8 mouse cellular contexts compared by ENCODE assay signal in the genomic region with DNA sequence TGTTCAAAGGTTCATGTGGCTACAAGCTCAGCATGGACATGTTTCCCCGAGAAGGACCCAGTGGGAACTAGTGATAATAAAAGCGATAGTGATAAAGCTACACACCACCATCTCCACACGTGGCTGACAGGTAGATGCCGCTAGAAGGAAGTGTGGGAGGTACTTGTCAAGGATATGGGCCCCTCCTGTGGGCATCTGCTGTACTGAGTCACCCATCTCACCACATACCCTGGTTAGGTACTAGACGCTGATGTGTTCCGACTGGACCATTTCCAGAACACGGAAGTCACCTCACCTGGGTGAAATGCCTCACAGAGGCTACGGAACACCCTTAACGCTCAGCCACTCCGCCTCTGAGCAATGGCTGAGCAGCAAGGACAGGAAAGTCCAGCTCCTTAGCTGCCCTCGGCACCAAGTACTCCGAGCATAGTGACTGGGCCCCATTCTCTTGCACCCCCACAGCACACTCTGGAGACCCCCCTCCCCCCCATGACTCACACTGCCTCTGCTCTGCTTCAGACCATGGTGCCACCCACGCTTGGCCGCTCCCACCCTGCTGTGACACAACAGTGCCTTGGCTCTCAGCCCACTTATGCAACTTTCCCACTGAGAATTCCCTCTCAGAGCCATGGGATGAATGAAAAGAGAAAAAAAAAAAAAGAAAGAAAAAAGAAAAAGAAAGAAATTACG. TPM values are rescaled to one million over a fixed set of nuclear protein-coding genes. Genes with fewer than 3 reads are reported as not detected.
DNase-seq lines count a peak whose midpoint lies in the region; ATAC-seq lines count a peak whose summit lies in the region.
"Had no signal": no experiment of that assay in that cellular context is flagged by ENCODE, and none has a peak within 500 bp of the region (broad histone marks: within the 10 kb centered on the region; RNA-seq: fewer than 3 reads in every experiment).

No protein-coding gene starts in this region.

- H3K36me3 ChIP-seq in heart, embryonic 14.5 days (ENCODE audit: control insufficient read depth, insufficient read depth, low read length): peaks cover 46% of the 10 kb centered on the region
- H3K36me3 ChIP-seq: liver, embryonic 13.5 days had no signal

- H3K4me1 ChIP-seq in brown adipose tissue, adult 24 weeks (ENCODE audit: control insufficient read depth, insufficient read depth, insufficient read length, low read length): peaks cover 20% of the 10 kb centered on the region
- peaks cover 12 to 26% of the 10 kb centered on the region in 2 experiments for H3K4me1 ChIP-seq in heart, embryonic 14.5 days (ENCODE audit: control insufficient read depth in 2 of 2, insufficient read depth in 2 of 2, low read length in 2 of 2)
- H3K4me1 ChIP-seq: liver, embryonic 13.5 days had no signal

- DNase-seq in testis, postnatal 10 days (ENCODE audit: low spot score): peak; percentile 57
- no peak for DNase-seq in testis, postnatal 14 days (ENCODE audit: low spot score)
- peak; percentile 78 for DNase-seq in left cerebral cortex, adult 11 months (ENCODE audit: low spot score)
- peak; percentile 89 for DNase-seq in right cerebral cortex, adult 18-20 months
- no peak for DNase-seq in B cell, adult 2 months
- DNase-seq: liver, embryonic 13.5 days had no signal

- ATAC-seq in heart, embryonic 14.5 days (ENCODE audit: insufficient number of reproducible peaks, insufficient read depth, low FRiP score, low read depth): peak; percentile 48; the same call in 1 of the 2 replicates

- no peak overlapping the region for H3K9ac ChIP-seq in heart, embryonic 14.5 days (ENCODE audit: low read length)
- H3K9ac ChIP-seq: liver, embryonic 13.5 days had no signal

- H3K4me3 ChIP-seq in brown adipose tissue, adult 24 weeks (ENCODE audit: insufficient read depth, low read depth, low read length): no peak overlapping the region
- H3K4me3 ChIP-seq in heart, embryonic 14.5 days (ENCODE audit: control insufficient read depth in 1 of 2, insufficient read depth in 1 of 2, low read depth in 1 of 2, low read length in 2 of 2): no peak overlapping the region
- H3K4me3 ChIP-seq: liver, embryonic 13.5 days had no signal

- H3K9me3 ChIP-seq in heart, embryonic 14.5 days (ENCODE audit: control insufficient read depth, low read length): no peaks in the 10 kb centered on the region
- H3K9me3 ChIP-seq: liver, embryonic 13.5 days had no signal

- no peaks in the 10 kb centered on the region for H3K27me3 ChIP-seq in heart, embryonic 14.5 days (ENCODE audit: control insufficient read depth, insufficient read depth, low read length)
- H3K27me3 ChIP-seq: liver, embryonic 13.5 days had no signal

- WGBS in heart, embryonic 14.5 days: 77% methylated on average over 15 of the region's 15 CpGs

- H3K4me2 ChIP-seq in heart, embryonic 14.5 days (ENCODE audit: low read length): no peak overlapping the region
- H3K4me2 ChIP-seq: liver, embryonic 13.5 days had no signal

- H3K27ac ChIP-seq in brown adipose tissue, adult 24 weeks (replicated peaks; ENCODE audit: low read depth, low read length): peak overlapping the region; percentile 38; the same call in 1 of the 2 replicates
- 0 out of 4 replicates have a peak overlapping the region, but pooled peaks of 1 of the 2 experiments have one; percentile 19 for H3K27ac ChIP-seq in heart, embryonic 14.5 days (replicated peaks in 1 of 2; ENCODE audit: control insufficient read depth in 1 of 2, insufficient read depth in 1 of 2, low read depth in 2 of 2, low read length in 2 of 2)
- H3K27ac ChIP-seq: liver, embryonic 13.5 days had no signal

RNA-seq across cellular contexts. Expression of a gene that starts 18.4 kb away (rescaled TPM):
- polyA plus RNA-seq in brown adipose tissue, adult 24 weeks (2012; ENCODE audit: insufficient read depth, insufficient read length, missing spikeins): not detected in 2 replicates
- polyA plus RNA-seq in heart, embryonic 14.5 days (2014; fragmentation: Nextera tagmentation; extraction: Ambion mirVana): 0.27 and 0.62 TPM in 2 replicates

Comparison
In these comparisons a context has a peak if more than half of its experiments do, and no peak if none do; other contexts are left out.
1. DNase-seq: peak in testis, postnatal 10 days (single experiment), left cerebral cortex, adult 11 months (single experiment) and right cerebral cortex, adult 18-20 months (single experiment); none in testis, postnatal 14 days (single experiment) and B cell, adult 2 months (0 of 2).